Mouse (Mus musculus): ENCODE results near the gene Slc12a9. TPM values are rescaled to one million over a fixed set of nuclear protein-coding genes. Genes with fewer than 3 reads are reported as not detected.

Slc12a9 gene
- total and polyA plus RNA-seq, 3 experiments, result 3.0 to 11.1 (median 7.9) TPM

- Histone ChIP-seq H3K9ac (ENCODE audit: insufficient read depth, low read depth) (no peak overlapping the region), H3K4me2 (ENCODE audit: insufficient read depth, low read depth, poor library complexity, severe bottlenecking) (no peak overlapping the region), H3K4me3 (replicated peaks in 1 of 3; ENCODE audit: low read depth in 2 of 3, low read length in 2 of 3, poor library complexity in 1 of 3) (no peak overlapping the region), H3K36me3 (replicated peaks in 1 of 2; ENCODE audit: control insufficient read depth in 1 of 2, insufficient read depth in 1 of 2, low read length in 1 of 2) (no peaks in the 10 kb centered on the region), H3K27ac (ENCODE audit: insufficient read depth, low read depth) (no peak overlapping the region), H3K79me2 (replicated peaks; ENCODE audit: control insufficient read depth, extremely low read depth, insufficient read depth, poor library complexity, severe bottlenecking) (no peaks in the 10 kb centered on the region), H3K9me3 (replicated peaks; ENCODE audit: low read length) (peaks cover 1% of the 10 kb centered on the region), H3K4me1 (ENCODE audit: control insufficient read depth in 1 of 2, insufficient read depth in 2 of 2) (peaks cover 0 to 3% of the 10 kb centered on the region in 2 experiments; a peak in 1 of 4 replicates), H3K27me3 (replicated peaks) (peaks cover 76% of the 10 kb centered on the region)
- TF ChIP-seq ZNF384 (IDR thresholded peaks at IDR 0.05; ENCODE audit: low read depth, low read length), result no peak
- no peak for TF ChIP-seq IRF4 (IDR thresholded peaks at IDR 0.05; ENCODE audit: low read depth, low read length)
- TF ChIP-seq CHD2 (IDR thresholded peaks at IDR 0.05; ENCODE audit: low read length), result no peak
- no peak for TF ChIP-seq MAX (IDR thresholded peaks at IDR 0.05; ENCODE audit: low read length)
- no peak for TF ChIP-seq UBTF (IDR thresholded peaks at IDR 0.05; ENCODE audit: low read depth, low read length)
- no peak for TF ChIP-seq JUN (IDR thresholded peaks at IDR 0.05; ENCODE audit: insufficient read depth, low read depth, low read length)
- TF ChIP-seq SIN3A (IDR thresholded peaks at IDR 0.05; ENCODE audit: low read length), result no peak
- TF ChIP-seq E2F4 (IDR thresholded peaks at IDR 0.05; ENCODE audit: insufficient replicate concordance, low read depth, low read length), result no peak
- no peak for TF ChIP-seq USF2 (conservative IDR thresholded peaks at IDR 0.05; ENCODE audit: low read depth, low read length)
- no peak for TF ChIP-seq JUND (conservative IDR thresholded peaks at IDR 0.05; ENCODE audit: low read depth, low read length)
- in situ Hi-C loops (cut with MboI; ENCODE audit: low pct_ligation_motif_present, low pct_unique_long_range_greater_than_20kb, low sequenced_read_pairs), result no loop called here
- DNase-seq (ENCODE audit: extremely low read depth), result no peak
- dilution Hi-C loops (cut with MboI; ENCODE audit: extremely low pct_ligation_motif_present, extremely low pct_unique_long_range_greater_than_20kb, low sequenced_read_pairs), result no loop called here
Measured at GRCm38 (mm10) chr5:137373371-137373950, 40.1 kb upstream of the Slc12a9 start.

GRCm38 (mm10) chr5:137369665-137370064 is 36.3 kb upstream of the Slc12a9 start:
- Histone ChIP-seq H3K27me3 (replicated peaks) (peaks cover 66% of the 10 kb centered on the region), H3K79me2 (replicated peaks; ENCODE audit: control insufficient read depth, extremely low read depth, insufficient read depth, poor library complexity, severe bottlenecking) (no peaks in the 10 kb centered on the region), H3K4me3 (replicated peaks in 1 of 3; ENCODE audit: low read depth in 2 of 3, low read length in 2 of 3, poor library complexity in 1 of 3) (no peak overlapping the region), H3K4me1 (ENCODE audit: control insufficient read depth in 1 of 2, insufficient read depth in 2 of 2) (peaks cover 0 to 13% of the 10 kb centered on the region in 2 experiments; a peak in 2 of 4 replicates), H3K36me3 (replicated peaks in 1 of 2; ENCODE audit: control insufficient read depth in 1 of 2, insufficient read depth in 1 of 2, low read length in 1 of 2) (no peaks in the 10 kb centered on the region), H3K4me2 (ENCODE audit: insufficient read depth, low read depth, poor library complexity, severe bottlenecking) (no peak overlapping the region), H3K9me3 (replicated peaks; ENCODE audit: low read length) (peaks cover 5% of the 10 kb centered on the region), H3K9ac (ENCODE audit: insufficient read depth, low read depth) (no peak overlapping the region), H3K27ac (ENCODE audit: insufficient read depth, low read depth) (no peak overlapping the region)
- in situ Hi-C loops (cut with MboI; ENCODE audit: low pct_ligation_motif_present, low pct_unique_long_range_greater_than_20kb, low sequenced_read_pairs) (no loop called here), dilution Hi-C loops (cut with MboI; ENCODE audit: extremely low pct_ligation_motif_present, extremely low pct_unique_long_range_greater_than_20kb, low sequenced_read_pairs) (no loop called here)
- TF ChIP-seq MAX (IDR thresholded peaks at IDR 0.05; ENCODE audit: low read length), result no peak
- no peak for TF ChIP-seq BHLHE40 (IDR thresholded peaks at IDR 0.05; ENCODE audit: low read depth, low read length)
- TF ChIP-seq TBP (conservative IDR thresholded peaks at IDR 0.05; ENCODE audit: low read depth, low read length), result no peak
- no peak for TF ChIP-seq MXI1 (IDR thresholded peaks at IDR 0.05; ENCODE audit: low read depth, low read length)
- TF ChIP-seq JUN (IDR thresholded peaks at IDR 0.05; ENCODE audit: insufficient read depth, low read depth, low read length), result no peak
- no peak for TF ChIP-seq UBTF (IDR thresholded peaks at IDR 0.05; ENCODE audit: low read depth, low read length)
- no peak for TF ChIP-seq EP300 (IDR thresholded peaks at IDR 0.05; ENCODE audit: low read length)
- TF ChIP-seq PAX5 (IDR thresholded peaks at IDR 0.05; ENCODE audit: low read length), result no peak
- TF ChIP-seq KAT2A (IDR thresholded peaks at IDR 0.05; ENCODE audit: insufficient replicate concordance, low read length), result no peak
- no peak for TF ChIP-seq CHD1 (IDR thresholded peaks at IDR 0.05; ENCODE audit: low read depth, low read length)
- TF ChIP-seq MYC (IDR thresholded peaks at IDR 0.05; ENCODE audit: low read depth, low read length), result no peak
- no peak for TF ChIP-seq ELF1 (IDR thresholded peaks at IDR 0.05; ENCODE audit: low read depth, low read length)
- no peak for TF ChIP-seq E2F4 (IDR thresholded peaks at IDR 0.05; ENCODE audit: insufficient replicate concordance, low read depth, low read length)
- TF ChIP-seq ZKSCAN1 (IDR thresholded peaks at IDR 0.05; ENCODE audit: borderline replicate concordance, low read depth, low read length), result no peak
- no peak for TF ChIP-seq GABPA (IDR thresholded peaks at IDR 0.05; ENCODE audit: insufficient replicate concordance, low read depth, low read length)
- no peak for TF ChIP-seq NRF1 (IDR thresholded peaks at IDR 0.05; ENCODE audit: low read depth, low read length)
- TF ChIP-seq ZC3H11A (IDR thresholded peaks at IDR 0.05; ENCODE audit: low read depth, low read length), result no peak
- TF ChIP-seq NELFE (IDR thresholded peaks at IDR 0.05; ENCODE audit: low read depth, low read length), result no peak
- TF ChIP-seq CHD2 (IDR thresholded peaks at IDR 0.05; ENCODE audit: low read length), result no peak
- no peak for DNase-seq (ENCODE audit: extremely low read depth)
